Comparison of ENCODE assay signal across 7 mouse cellular contexts in the genomic region with DNA sequence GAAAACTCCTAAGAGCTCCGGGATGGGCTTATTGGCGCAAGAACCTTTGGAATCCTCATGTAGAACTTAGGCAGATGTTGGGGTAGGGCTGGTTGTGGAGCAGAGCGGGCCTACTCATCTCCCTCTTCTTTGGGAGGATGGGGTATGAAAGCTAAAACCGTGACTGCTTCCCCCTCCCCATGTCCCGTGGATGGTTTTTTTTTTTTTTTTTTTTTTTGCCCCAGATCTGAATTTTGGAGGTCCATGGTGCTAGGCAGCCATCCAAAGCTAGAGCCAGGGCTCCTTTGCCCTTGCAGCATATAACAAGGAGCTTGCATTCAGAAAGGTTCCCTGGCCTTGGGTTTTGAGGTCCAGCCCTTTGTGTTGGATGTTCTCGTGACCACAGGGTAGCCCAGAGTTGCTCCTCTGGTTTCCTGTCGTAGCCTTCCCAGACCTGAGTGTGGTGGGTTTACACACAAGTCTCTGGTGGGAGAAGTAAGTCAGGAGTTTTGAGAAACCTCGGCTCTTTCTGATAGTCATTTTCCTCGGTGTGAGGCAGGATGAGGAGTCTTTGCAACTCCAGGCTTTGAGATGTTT. TPM values are rescaled to one million over a fixed set of nuclear protein-coding genes. Genes with fewer than 3 reads are reported as not detected.
DNase-seq lines count a peak whose midpoint lies in the region; ATAC-seq and TF ChIP-seq lines count a peak whose summit lies in the region.

No protein-coding gene starts in this region.

- H3K27ac ChIP-seq in testis, adult 2 months (ENCODE audit: control insufficient read depth, insufficient read depth, low read depth, low read length): peak overlapping the region; percentile 74; the same call in 1 of the 2 replicates
- peak overlapping the region; percentile 100 for H3K27ac ChIP-seq in forebrain, embryonic 10.5 days
- peak overlapping the region; percentile 97; the same call in 1 of the 2 replicates for H3K27ac ChIP-seq in limb, embryonic 15.5 days

- H3K4me1 ChIP-seq in testis, adult 2 months (ENCODE audit: control insufficient read depth, insufficient read depth, low read length): peaks cover 12% of the 10 kb centered on the region
- H3K4me1 ChIP-seq in forebrain, embryonic 10.5 days: peaks cover 55% of the 10 kb centered on the region
- H3K4me1 ChIP-seq in limb, embryonic 15.5 days: peaks cover 58% of the 10 kb centered on the region

- no peaks in the 10 kb centered on the region for H3K9me3 ChIP-seq in forebrain, embryonic 10.5 days
- H3K9me3 ChIP-seq in limb, embryonic 15.5 days: no peaks in the 10 kb centered on the region

- peak overlapping the region; percentile 97 for H3K9ac ChIP-seq in limb, embryonic 15.5 days

- no peak for DNase-seq in testis, postnatal 14 days (ENCODE audit: low spot score)
- no peak for DNase-seq in forebrain, embryonic 10.5 days (ENCODE audit: extremely low spot score, low spot score)
- DNase-seq in retina, embryonic 14.5 days (ENCODE audit: low spot score): no peak
- no peak for DNase-seq in layer of hippocampus, postnatal 25 days (ENCODE audit: extremely low spot score in 1 of 2, low spot score in 1 of 2)
- no peak for DNase-seq in cerebellum, adult 18-20 months

- no peaks in the 10 kb centered on the region for H3K27me3 ChIP-seq in testis, adult 2 months (ENCODE audit: control insufficient read depth, insufficient read depth, low read length)
- peaks cover 9% of the 10 kb centered on the region for H3K27me3 ChIP-seq in forebrain, embryonic 10.5 days (ENCODE audit: poor library complexity, severe bottlenecking)
- H3K27me3 ChIP-seq in limb, embryonic 15.5 days: no peaks in the 10 kb centered on the region

- 53% methylated on average over 9 of the region's 9 CpGs for WGBS in forebrain, embryonic 10.5 days
- WGBS in limb, embryonic 15.5 days: 19% methylated on average over 9 of the region's 9 CpGs

- H3K4me2 ChIP-seq in limb, embryonic 15.5 days: peak overlapping the region; percentile 90

- H3K4me3 ChIP-seq in testis, adult 2 months (ENCODE audit: control insufficient read depth, low read depth, low read length): peak overlapping the region; percentile 92
- peak overlapping the region; percentile 97 for H3K4me3 ChIP-seq in forebrain, embryonic 10.5 days
- peak overlapping the region; percentile 96 for H3K4me3 ChIP-seq in limb, embryonic 15.5 days

- no peak for TF ChIP-seq POLR2A in testis, adult 2 months (IDR thresholded peaks at IDR 0.05; ENCODE audit: control insufficient read depth, low read depth, low read length)

- no peaks in the 10 kb centered on the region for H3K36me3 ChIP-seq in testis, adult 2 months (ENCODE audit: control insufficient read depth, insufficient read depth, low read length)
- peaks cover 40% of the 10 kb centered on the region for H3K36me3 ChIP-seq in forebrain, embryonic 10.5 days (replicated peaks)
- H3K36me3 ChIP-seq in limb, embryonic 15.5 days: peaks cover 33% of the 10 kb centered on the region

- no peak for ATAC-seq in limb, embryonic 15.5 days (ENCODE audit: insufficient number of reproducible peaks, low FRiP score, low TSS enrichment, low read depth)

- TF ChIP-seq CTCF in testis, adult 2 months (IDR thresholded peaks at IDR 0.05; ENCODE audit: control insufficient read depth, insufficient read depth, insufficient replicate concordance, low read depth, low read length): no peak

RNA-seq across cellular contexts. Expression of gene Plcg1, which starts 1.4 kb away (rescaled TPM):
- 17.7 and 19.4 TPM in 2 replicates for polyA plus RNA-seq in testis, adult 2 months (2012; rRNA removed)
- polyA plus RNA-seq in forebrain, embryonic 10.5 days (2016; fragmentation: Nextera tagmentation; extraction: Ambion mirVana): 59.3 and 61.7 TPM in 2 replicates
- polyA plus RNA-seq in limb, embryonic 15.5 days (2015; fragmentation: Nextera tagmentation; extraction: Ambion mirVana): 41.8 and 51.8 TPM in 2 replicates
- 10 to 100 TPM; 95.9 to 96.4 TPM for total RNA-seq in layer of hippocampus, postnatal 25 days (2021)
